Mouse (Mus musculus) layer of hippocampus, adult 9-11 months (tissue): ENCODE measurements around the gene C9.

ENCODE experiments used
- DNase-seq: peaks from one replicate; pipeline ENCODE4 v3.0.0; 2022

The C9 gene

DNA sequence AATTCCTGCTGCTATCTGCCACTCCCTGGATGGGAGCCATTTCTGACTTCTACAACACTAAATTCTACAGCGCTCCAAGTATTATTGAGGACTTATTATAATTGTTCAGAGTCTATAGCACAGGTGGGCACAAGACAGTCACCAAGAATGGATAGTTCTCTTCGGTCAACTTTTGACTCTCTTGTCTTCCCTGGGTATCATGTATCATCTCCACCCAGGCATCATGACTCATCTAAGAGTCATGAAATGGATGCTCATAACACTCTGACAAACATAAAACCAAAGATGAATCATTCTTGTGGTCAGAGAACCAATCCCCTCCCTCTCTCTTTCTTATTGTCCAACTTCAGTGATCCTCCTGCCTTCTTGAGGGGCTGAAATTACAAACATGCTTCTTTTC is 47.3 kb downstream of the C9 start:
- DNase-seq, result no peak

DNA sequence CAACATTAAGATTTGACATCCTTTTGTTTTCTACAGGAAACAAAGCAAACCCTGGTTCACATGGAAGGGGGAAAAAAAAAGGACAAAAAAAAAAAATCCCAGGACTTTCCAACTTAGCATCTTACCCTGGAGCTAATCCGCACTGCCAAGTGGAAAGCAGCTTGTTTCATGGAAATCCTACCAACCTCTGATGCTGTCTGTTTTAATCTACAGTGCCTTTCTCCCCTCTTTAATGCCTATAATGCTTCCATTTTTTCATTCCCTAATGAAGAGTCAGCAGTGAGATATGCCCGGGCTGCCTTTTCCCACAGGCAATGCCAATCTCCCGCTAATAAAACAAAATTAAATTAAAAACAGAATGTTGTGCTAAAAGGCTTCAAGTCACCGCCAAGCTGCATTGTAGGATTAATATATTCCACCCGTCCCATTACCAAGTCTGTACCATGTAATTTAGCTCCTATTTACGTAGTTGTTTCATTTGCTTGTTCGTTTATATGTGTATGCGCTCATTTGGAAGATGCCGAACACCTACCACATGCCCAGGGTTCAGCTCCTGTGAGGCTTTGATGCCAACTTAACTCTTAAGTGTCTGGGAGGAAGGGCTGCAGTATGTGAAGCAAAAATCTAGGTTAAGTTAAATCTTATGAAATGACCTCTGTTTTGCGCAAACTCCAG is 53.4 kb downstream of the C9 start:
- no peak for DNase-seq

DNA sequence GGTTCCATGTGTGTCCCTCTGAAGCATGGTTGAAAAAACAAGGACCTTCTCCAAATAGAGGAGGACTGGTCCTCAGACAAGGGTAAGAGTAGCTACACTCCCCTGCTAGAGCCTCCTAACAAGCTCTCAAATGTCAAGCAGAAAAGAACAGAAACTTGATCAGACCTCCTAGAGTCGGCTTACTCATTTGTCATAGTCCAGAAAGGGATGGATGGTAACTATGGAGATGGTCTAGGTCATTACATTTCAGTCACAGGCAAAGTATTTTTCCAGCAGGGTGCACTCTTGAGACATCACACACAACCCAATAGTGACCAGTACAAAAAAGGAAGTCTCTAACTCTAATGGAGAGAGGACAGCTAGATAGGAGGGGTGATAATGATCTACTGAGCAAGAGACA is 55.7 kb downstream of the C9 start:
- peak; percentile 31 for DNase-seq

DNA sequence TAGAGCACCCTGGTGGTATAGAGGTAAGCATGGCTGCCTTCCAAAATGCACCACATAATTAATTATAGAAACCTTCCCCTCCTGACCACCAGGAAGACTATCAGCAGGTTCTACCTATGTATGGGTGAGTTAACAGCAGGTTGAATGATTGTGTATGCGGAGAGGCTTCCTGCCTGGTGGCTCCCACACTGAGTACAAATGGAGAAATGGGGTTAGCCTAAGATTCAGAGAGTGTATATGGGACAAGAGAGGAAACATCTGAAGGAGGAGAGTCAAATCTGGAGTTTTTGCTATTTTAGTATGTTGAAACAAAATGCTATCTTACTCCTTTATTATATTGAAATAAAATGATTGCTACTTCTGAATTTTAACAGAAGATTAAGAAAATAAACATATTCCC is 72.4 kb downstream of the C9 start:
- no peak for DNase-seq

DNA sequence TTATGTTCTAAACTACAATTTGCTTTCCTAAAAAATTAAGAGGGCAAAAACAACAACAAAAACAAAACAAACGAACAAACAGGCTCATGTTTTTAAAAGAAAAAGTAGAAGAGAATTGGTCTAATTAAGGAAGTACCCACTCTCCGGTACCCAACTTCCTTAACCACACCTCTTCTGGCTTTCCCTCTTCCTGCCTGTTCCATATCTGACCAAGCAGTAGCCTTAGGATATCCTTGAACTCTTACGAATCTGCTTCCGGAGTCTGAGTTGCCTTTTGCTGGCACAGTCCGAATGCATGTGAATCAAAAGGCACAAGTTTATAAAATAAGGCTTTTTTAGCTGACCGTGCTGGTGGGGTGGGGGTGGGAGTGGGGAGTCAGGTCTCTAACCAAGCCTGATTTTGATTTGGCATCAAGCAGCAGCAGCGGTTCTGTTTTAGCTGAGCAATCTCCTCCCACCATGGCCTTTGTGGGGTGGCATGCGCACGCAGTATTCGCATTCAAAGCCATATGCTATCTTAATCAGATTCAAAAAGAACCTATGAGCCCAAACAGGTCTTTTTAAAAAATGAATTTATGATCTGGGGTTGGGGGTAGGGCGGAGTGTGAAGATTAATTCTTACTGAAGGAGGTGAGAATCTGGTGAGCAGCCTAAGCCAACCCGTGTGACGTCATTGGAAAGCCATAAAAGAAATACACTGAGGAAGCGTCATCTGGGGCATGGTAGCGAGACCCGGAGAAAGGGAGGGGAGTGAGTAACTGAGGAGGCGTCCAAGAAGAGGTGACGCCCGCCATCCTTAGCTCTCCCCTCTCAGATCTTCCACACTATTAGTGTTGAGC is 74.5 kb downstream of the C9 start:
- DNase-seq, result no peak

DNA sequence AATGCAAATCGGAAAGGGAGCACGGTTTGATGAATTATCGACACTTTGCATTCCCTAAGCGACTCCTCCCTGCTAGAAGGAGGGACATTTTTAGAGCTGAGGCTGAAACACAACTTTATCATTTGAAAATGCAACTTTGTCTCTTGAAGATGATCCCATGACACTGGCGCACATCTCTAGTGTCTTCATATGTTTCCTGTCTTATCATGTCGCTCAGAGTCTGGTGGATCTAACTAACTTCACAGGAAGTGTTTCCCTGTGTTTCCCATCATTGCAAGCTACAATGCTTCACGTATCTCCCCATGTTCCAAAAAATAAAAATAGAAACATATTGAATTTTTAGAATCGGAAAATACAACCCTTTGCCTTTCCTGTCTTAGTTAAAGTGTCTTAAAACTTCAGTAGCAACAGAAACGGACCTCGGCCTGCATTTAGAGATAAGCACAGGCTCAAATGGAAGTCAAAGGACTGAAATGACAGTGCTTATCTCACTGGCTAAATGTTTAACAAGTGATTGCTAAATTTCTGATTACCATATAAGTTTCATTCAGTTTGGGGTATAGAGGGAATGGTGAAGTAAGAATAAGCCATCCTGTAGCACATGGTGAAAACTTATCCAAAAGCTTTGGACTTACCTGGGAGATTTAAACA is 75.5 kb downstream of the C9 start:
- no peak for DNase-seq

DNA sequence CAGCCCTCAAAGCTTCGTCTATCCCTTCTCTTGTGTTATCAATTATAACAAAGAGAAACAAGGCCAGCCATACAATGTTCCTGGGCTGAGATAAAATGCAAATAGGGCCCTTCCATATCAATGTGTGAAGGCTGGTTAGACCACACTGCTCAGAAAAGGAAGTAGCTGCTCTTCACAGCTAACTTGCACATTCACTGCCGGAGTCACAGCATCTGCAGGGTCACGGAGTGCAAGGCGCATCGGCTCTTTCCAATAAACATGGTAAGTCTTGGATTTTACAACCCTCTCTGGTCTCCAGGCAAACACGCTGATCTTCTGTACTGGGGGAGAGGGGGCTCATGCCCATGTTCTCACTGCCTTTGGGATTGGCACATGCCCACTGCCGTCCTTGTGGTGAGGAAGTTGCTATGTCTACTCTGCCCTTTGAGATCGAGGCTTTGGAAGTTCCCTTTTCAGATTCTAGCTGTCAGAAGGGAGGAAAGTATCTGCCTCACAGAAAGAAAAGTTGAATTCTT is 77.6 kb downstream of the C9 start, which contains the start of gene Fyb:
Gene Fyb, plus strand, starts transcription at position 201 of the 515 bp plus-strand sequence.
- peak; percentile 8 for DNase-seq

DNA sequence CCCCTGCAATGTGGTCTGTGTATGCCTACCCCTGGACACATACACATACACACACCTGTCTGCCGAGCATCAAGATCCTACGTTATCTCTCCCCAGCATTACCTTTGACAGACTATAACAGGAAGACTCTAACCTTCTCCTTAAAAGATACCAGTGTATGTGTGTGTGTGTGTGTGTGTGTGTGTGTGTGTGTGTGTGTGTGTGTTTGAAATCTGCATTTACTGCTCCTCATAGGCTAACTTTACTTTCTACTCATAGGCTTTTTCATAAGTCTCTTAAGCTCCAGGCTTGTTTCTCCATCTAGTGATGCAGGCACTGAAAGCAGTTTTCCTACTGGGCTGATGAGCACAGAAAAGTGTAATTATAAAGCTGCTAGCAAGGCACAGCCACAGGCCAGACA is 79.7 kb downstream of the C9 start:
- no peak for DNase-seq

DNA sequence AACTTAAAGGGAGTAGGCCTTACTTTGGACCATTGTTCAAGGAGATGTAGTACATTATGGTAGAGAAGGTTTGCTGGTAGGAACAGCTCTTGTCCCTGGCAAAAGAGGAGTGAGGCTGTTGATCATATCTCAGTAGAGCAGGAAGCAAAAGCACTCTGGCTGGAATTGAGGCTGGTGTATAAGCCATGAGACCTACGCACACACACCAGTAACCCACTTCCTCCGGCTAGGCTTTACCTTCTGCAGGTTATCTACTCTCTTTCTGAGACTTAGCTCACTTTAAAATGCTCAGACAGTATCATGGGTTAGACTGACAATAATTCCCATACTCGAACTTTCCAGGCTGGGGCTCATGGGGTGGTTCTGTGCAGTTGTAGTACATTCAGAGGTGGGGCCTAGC is 80.3 kb downstream of the C9 start:
- no peak for DNase-seq

DNA sequence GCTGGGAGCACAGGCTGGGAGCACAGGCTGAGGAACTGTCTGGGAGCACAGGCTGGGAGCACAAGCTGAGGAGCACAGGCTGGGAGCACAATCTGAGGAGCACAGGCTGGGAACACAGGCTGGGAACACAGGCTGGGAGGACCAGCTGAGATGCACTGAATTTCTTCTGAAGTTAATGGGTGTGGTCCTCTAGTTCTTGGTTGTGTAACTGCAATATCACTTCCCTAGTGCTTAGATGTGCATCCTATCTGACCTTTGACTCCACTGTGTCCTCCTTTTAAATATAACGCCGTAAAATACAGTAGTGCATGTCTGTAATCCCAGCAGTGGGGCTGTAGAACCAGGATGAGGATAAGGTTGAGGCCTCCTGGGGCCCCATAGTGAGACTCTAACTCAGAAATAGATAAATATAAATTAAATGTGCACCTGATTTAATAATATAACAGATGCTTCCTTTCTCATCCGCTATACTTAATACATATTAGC is 88.8 kb downstream of the C9 start:
- no peak for DNase-seq

DNA sequence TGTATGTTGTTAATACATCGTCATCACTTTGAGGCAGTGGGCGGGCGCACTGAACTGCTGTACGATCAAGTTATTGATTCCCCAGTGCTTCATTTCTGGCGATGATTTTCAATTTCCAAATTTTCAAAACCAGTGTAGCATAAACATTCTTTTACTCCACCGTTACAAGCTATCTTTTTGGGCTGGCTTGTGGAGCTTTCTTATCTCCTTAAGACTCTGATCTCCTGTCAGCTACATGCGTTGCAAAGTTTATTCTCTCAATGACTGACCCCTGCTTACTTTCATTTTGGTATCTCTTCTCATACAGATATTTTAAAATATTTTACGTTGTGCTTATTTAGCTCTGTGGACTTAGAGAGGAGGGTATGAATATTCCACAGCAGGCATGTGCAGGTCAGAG is 89.5 kb downstream of the C9 start:
- no peak for DNase-seq

DNA sequence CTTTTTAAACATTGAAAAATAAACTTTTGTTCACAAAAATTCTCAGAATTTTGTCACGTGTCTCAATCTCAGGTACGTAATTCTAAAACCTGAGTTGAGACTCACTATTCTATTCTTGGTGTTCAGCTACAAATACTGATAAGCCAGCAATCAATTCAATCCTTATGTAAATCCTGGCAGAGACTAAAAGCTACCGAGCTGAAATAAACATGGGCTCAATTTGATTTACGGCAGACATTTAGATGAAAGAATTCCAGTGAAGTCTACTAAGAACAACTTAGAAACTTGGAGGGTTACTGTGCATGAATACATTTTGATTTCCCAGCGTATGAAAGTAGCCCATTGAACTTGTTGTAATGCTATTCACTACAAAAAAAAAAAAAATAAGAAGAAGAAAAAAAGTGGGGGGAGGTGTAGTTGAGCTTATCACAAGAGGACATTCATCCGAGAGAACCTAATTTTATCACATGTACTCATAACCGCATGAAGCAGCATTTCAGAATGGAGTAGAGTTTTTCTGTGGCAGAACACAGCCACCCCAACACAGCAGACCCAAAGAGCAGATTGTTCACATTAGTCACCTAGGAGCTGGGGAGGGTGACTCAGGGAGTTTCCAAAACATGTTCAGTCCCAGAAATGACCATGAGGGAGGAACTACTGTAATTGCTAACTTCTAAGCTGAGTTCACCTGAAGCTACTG is 94.7 kb downstream of the C9 start:
- no peak for DNase-seq
